Mouse (Mus musculus): ENCODE measurements around the gene Capns1.

- TF ChIP-seq CTCF (IDR thresholded peaks at IDR 0.05; ENCODE audit: insufficient read depth, low read depth, low read length) (no peak), POLR2A (IDR thresholded peaks at IDR 0.05; ENCODE audit: insufficient read depth, low read depth, low read length) (no peak)
Measured at GRCm38 (mm10) chr7:30178256-30178655, 20.4 kb downstream of the Capns1 start.

All from olfactory bulb, adult 2 months (tissue).